Mouse (Mus musculus) gastrocnemius, postnatal 4 days (tissue): ENCODE data around the gene Cachd1. TPM values are rescaled to one million over a fixed set of nuclear protein-coding genes. Genes with fewer than 3 reads are reported as not detected.

ENCODE experiments used
- DNase-seq, 2 experiments: peaks; one replicate each; pipeline ENCODE4 v3.0.0; 2021 to 2022; ENCODE audit warnings: low spot score in 2 of 2, mixed read lengths in 2 of 2
- total RNA-seq, 2 experiments: library from RNA; stranded (reverse); gene quantifications; 2 replicates each; pipeline ENCODE4 v1.2.3; 2021

Gene Cachd1
- total RNA-seq, 2 experiments from 2014 or later = 12.3 to 14.7 TPM

- DNase-seq = no peak
Observed at GRCm38 (mm10) chr4:100977522-100977921, 201.0 kb downstream of the Cachd1 start.

- DNase-seq = no peak
Observed at GRCm38 (mm10) chr4:100987187-100987586, 210.7 kb downstream of the Cachd1 start.

GRCm38 (mm10) chr4:100988231-100988799 is 211.8 kb downstream of the Cachd1 start:
- no peak for DNase-seq

- DNase-seq = peak in 1 of 2 experiments; percentile 44
Observed at GRCm38 (mm10) chr4:100990996-100991395, 214.5 kb downstream of the Cachd1 start.

- DNase-seq = no peak
Observed at GRCm38 (mm10) chr4:100992086-100992485, 215.6 kb downstream of the Cachd1 start.

- no peak for DNase-seq
Observed at GRCm38 (mm10) chr4:100994442-100995255, 218.2 kb downstream of the Cachd1 start.

- no peak for DNase-seq
Observed at GRCm38 (mm10) chr4:100995617-100996016, 219.1 kb downstream of the Cachd1 start.

GRCm38 (mm10) chr4:100996060-100996651 is 219.7 kb downstream of the Cachd1 start:
- DNase-seq = no peak

GRCm38 (mm10) chr4:100998145-100998544 is 221.7 kb downstream of the Cachd1 start:
- DNase-seq = peak in 1 of 2 experiments; percentile 53

- no peak for DNase-seq
Observed at GRCm38 (mm10) chr4:100998906-100999305, 222.4 kb downstream of the Cachd1 start.

GRCm38 (mm10) chr4:101000622-101001021 is 224.1 kb downstream of the Cachd1 start:
- DNase-seq = no peak

GRCm38 (mm10) chr4:101001073-101001472 is 224.6 kb downstream of the Cachd1 start:
- DNase-seq = no peak

GRCm38 (mm10) chr4:101002961-101003360 is 226.5 kb downstream of the Cachd1 start:
- no peak for DNase-seq

GRCm38 (mm10) chr4:101008362-101008769 is 231.9 kb downstream of the Cachd1 start:
- no peak for DNase-seq

GRCm38 (mm10) chr4:101009092-101009491 is 232.6 kb downstream of the Cachd1 start:
- no peak for DNase-seq

- no peak for DNase-seq
Observed at GRCm38 (mm10) chr4:101017806-101018205, 241.3 kb downstream of the Cachd1 start.

GRCm38 (mm10) chr4:101020596-101020995 is 244.1 kb downstream of the Cachd1 start, which contains the start of gene Gm10577:
Gm10577 (minus strand) TSS chr4:101020696.
- DNase-seq = no peak

GRCm38 (mm10) chr4:101026566-101026965 is 250.1 kb downstream of the Cachd1 start:
- DNase-seq = no peak

- no peak for DNase-seq
Observed at GRCm38 (mm10) chr4:101026995-101027394, 250.5 kb downstream of the Cachd1 start.

GRCm38 (mm10) chr4:101027852-101028411 is 251.5 kb downstream of the Cachd1 start:
- DNase-seq = no peak

GRCm38 (mm10) chr4:101033047-101033446 is 256.6 kb downstream of the Cachd1 start:
- no peak for DNase-seq

GRCm38 (mm10) chr4:101035131-101035530 is 258.7 kb downstream of the Cachd1 start:
- DNase-seq = no peak
